Comparison of ENCODE assay signal across 26 mouse cellular contexts in genomic region chr1:136960428-136961012, GRCm38 (mm10). TPM values are rescaled to one million over a fixed set of nuclear protein-coding genes. Genes with fewer than 3 reads are reported as not detected.
DNase-seq lines count a peak whose midpoint lies in the region; ATAC-seq and TF ChIP-seq lines count a peak whose summit lies in the region.
"Had no signal": no experiment of that assay in that cellular context is flagged by ENCODE, and none has a peak within 500 bp of the region (broad histone marks: within the 10 kb centered on the region; RNA-seq: fewer than 3 reads in every experiment).

Gene Nr5a2, minus strand, starts transcription at chr1:136960448.

- DNase-seq in ES-E14 (ENCODE audit: low read depth, low spot score): no peak
- DNase-seq in intestine, embryonic 14.5 days (ENCODE audit: low spot score): no peak
- DNase-seq in layer of hippocampus, postnatal 36 days: no peak
- no peak for DNase-seq in layer of hippocampus, adult 9-11 months
- no peak for DNase-seq in kidney, postnatal 36 days
- DNase-seq: adrenal gland, postnatal 25 days; cerebellum, adult 9-10 months; heart, postnatal 36 days; lung, embryonic 14.5 days; thymus, adult 2 months; thymus, postnatal 4 days had no signal

- H3K4me2 ChIP-seq in intestine, embryonic 14.5 days (ENCODE audit: low read length): peak within 1 kb of the TSS; percentile 39
- peak within 1 kb of the TSS; percentile 43 for H3K4me2 ChIP-seq in liver, embryonic 12.5 days
- H3K4me2 ChIP-seq: heart, embryonic 15.5 days; lung, embryonic 14.5 days had no signal

- H3K9ac ChIP-seq in ES-E14 (ENCODE audit: insufficient read depth, low read depth, low read length, poor library complexity, severe bottlenecking): no peak within 1 kb of the TSS
- peak within 1 kb of the TSS; percentile 23 for H3K9ac ChIP-seq in intestine, embryonic 14.5 days (ENCODE audit: low read length)
- H3K9ac ChIP-seq in liver, embryonic 12.5 days: no peak within 1 kb of the TSS; the same call in 1 of the 2 replicates
- H3K9ac ChIP-seq: heart, embryonic 15.5 days; hindbrain, embryonic 14.5 days; kidney, embryonic 15.5 days; limb, embryonic 12.5 days; lung, embryonic 14.5 days; midbrain, embryonic 13.5 days had no signal

- ATAC-seq in intestine, embryonic 14.5 days (replicated peaks; ENCODE audit: low FRiP score, low TSS enrichment, low read depth): peak; percentile 92
- ATAC-seq in liver, embryonic 12.5 days: peak; percentile 68
- ATAC-seq: forebrain, embryonic 14.5 days; inflammation-experienced regulatory T-cells, adult 6 months; midbrain, embryonic 13.5 days had no signal

- no peaks in the 10 kb centered on the region for H3K9me3 ChIP-seq in ES-E14 (ENCODE audit: control insufficient read depth, insufficient read depth, low read depth, low read length)
- no peaks in the 10 kb centered on the region for H3K9me3 ChIP-seq in intestine, embryonic 14.5 days (ENCODE audit: control insufficient read depth, low read length)
- H3K9me3 ChIP-seq in liver, embryonic 12.5 days (replicated peaks): no peaks in the 10 kb centered on the region
- H3K9me3 ChIP-seq: embryonic facial prominence, embryonic 10.5 days; heart, embryonic 15.5 days; kidney, embryonic 15.5 days; limb, embryonic 12.5 days; midbrain, embryonic 13.5 days had no signal

- H3K36me3 ChIP-seq in ES-E14 (ENCODE audit: control insufficient read depth, insufficient read depth, low read length, poor library complexity, severe bottlenecking): no peaks in the 10 kb centered on the region
- H3K36me3 ChIP-seq in intestine, embryonic 14.5 days (ENCODE audit: control insufficient read depth, insufficient read depth, low read length): no peaks in the 10 kb centered on the region
- H3K36me3 ChIP-seq in liver, embryonic 12.5 days: no peaks in the 10 kb centered on the region
- no peaks in the 10 kb centered on the region for H3K36me3 ChIP-seq in small intestine, adult 2 months (ENCODE audit: control insufficient read depth, insufficient read depth, low read length)
- H3K36me3 ChIP-seq: embryonic facial prominence, embryonic 10.5 days; heart, embryonic 15.5 days; kidney, embryonic 15.5 days; limb, embryonic 12.5 days; midbrain, embryonic 13.5 days had no signal

- in situ Hi-C loops in ES-E14 (cut with MboI; ENCODE audit: low sequenced_read_pairs in 2 of 2, unreplicated experiment in 2 of 2): no loop called here

- H3K4me3 ChIP-seq in ES-E14 (ENCODE audit: insufficient read depth in 1 of 2, low read depth in 1 of 2, low read length in 2 of 2, poor library complexity in 1 of 2, severe bottlenecking in 1 of 2): no peak within 1 kb of the TSS
- H3K4me3 ChIP-seq in intestine, embryonic 14.5 days (ENCODE audit: low read depth, low read length): peak within 1 kb of the TSS; percentile 29
- peak within 1 kb of the TSS; percentile 32 for H3K4me3 ChIP-seq in liver, embryonic 12.5 days
- peak within 1 kb of the TSS; percentile 39; the same call in 1 of the 2 replicates for H3K4me3 ChIP-seq in small intestine, adult 2 months (ENCODE audit: low read depth, low read length)
- H3K4me3 ChIP-seq: heart, embryonic 15.5 days; kidney, embryonic 15.5 days; midbrain, embryonic 13.5 days had no signal

- 44% methylated on average over 4 of the region's 4 CpGs for WGBS in intestine, embryonic 14.5 days
- WGBS in liver, embryonic 12.5 days (ENCODE audit: insufficient replicate concordance): 34% methylated on average over 4 of the region's 4 CpGs
- 20% methylated on average over 4 of the region's 4 CpGs for WGBS in small intestine, adult 2 months

- no peak for TF ChIP-seq POLR2A in small intestine, adult 2 months (IDR thresholded peaks at IDR 0.05; ENCODE audit: low read depth, low read length)

- H3K4me1 ChIP-seq in ES-E14 (ENCODE audit: control insufficient read depth in 2 of 2, insufficient read depth in 2 of 2, low read length in 2 of 2, poor library complexity in 1 of 2): peaks cover 4 to 6% of the 10 kb centered on the region in 2 experiments; a peak in 1 of 4 replicates
- H3K4me1 ChIP-seq in intestine, embryonic 14.5 days (replicated peaks; ENCODE audit: control insufficient read depth, insufficient read depth, low read length): 0 out of 2 replicates have a peak, but pooled peaks cover 3% of the 10 kb centered on the region
- no peaks in the 10 kb centered on the region for H3K4me1 ChIP-seq in liver, embryonic 12.5 days
- H3K4me1 ChIP-seq in small intestine, adult 2 months (ENCODE audit: control insufficient read depth, insufficient read depth, insufficient read length, low read length): peaks cover 2% of the 10 kb centered on the region

- peaks cover 6% of the 10 kb centered on the region; the same call in 1 of the 2 replicates for H3K27me3 ChIP-seq in intestine, embryonic 14.5 days (replicated peaks; ENCODE audit: control insufficient read depth, insufficient read depth, low read length)
- peaks cover 41% of the 10 kb centered on the region for H3K27me3 ChIP-seq in liver, embryonic 12.5 days (replicated peaks)
- H3K27me3 ChIP-seq in small intestine, adult 2 months (ENCODE audit: control insufficient read depth, insufficient read depth, low read length): no peaks in the 10 kb centered on the region

- H3K27ac ChIP-seq in ES-E14 (ENCODE audit: insufficient read depth, low read depth, low read length, poor library complexity, severe bottlenecking): no peak within 1 kb of the TSS
- H3K27ac ChIP-seq in intestine, embryonic 14.5 days (ENCODE audit: low read depth): peak within 1 kb of the TSS; percentile 44
- peak within 1 kb of the TSS; percentile 71 for H3K27ac ChIP-seq in liver, embryonic 12.5 days
- H3K27ac ChIP-seq in small intestine, adult 2 months (ENCODE audit: insufficient read depth, low read depth, low read length): peak within 1 kb of the TSS; percentile 91
- H3K27ac ChIP-seq: embryonic facial prominence, embryonic 10.5 days; heart, embryonic 15.5 days; hindbrain, embryonic 14.5 days; kidney, embryonic 15.5 days; limb, embryonic 12.5 days; midbrain, embryonic 13.5 days had no signal

- TF ChIP-seq CTCF in small intestine, adult 2 months (IDR thresholded peaks at IDR 0.05; ENCODE audit: extremely low read depth, insufficient read length, insufficient replicate concordance, low read depth, low read length): no peak

TF ChIP-seq in ES-E14, 5 proteins besides CTCF, POLR2A, EP300 and RAD21:
- TF ChIP-seq CHD2 (IDR thresholded peaks at IDR 0.05; ENCODE audit: low read depth, low read length): no peak
- no peak for TF ChIP-seq ZNF384 (IDR thresholded peaks at IDR 0.05; ENCODE audit: low read depth, low read length)
- TF ChIP-seq MAFK (IDR thresholded peaks at IDR 0.05; ENCODE audit: insufficient read depth, low read depth, low read length): no peak
- TF ChIP-seq ZC3H11A (IDR thresholded peaks at IDR 0.05; ENCODE audit: borderline replicate concordance, low read depth, low read length): no peak
- no peak for TF ChIP-seq HCFC1 (IDR thresholded peaks at IDR 0.05; ENCODE audit: borderline replicate concordance, insufficient read depth, low read length)

RNA-seq across cellular contexts. Expression of gene Nr5a2, which starts in this region (rescaled TPM):
- total RNA-seq in ES-E14 (2012; rRNA removed): 24.6 and 35.4 TPM in 2 replicates
- 7.3 and 10.0 TPM in 2 replicates for polyA plus RNA-seq in intestine, embryonic 14.5 days (2014; fragmentation: Nextera tagmentation; extraction: Ambion mirVana)
- 3.0 and 4.0 TPM in 2 replicates for polyA plus RNA-seq in liver, embryonic 12.5 days (2016; fragmentation: Nextera tagmentation; extraction: Ambion mirVana)
- 4.7 and 9.4 TPM in 2 replicates for polyA plus RNA-seq in small intestine, adult 2 months (2012; rRNA removed)
- not detected for total RNA-seq in layer of hippocampus, postnatal 36 days (2021)
- total RNA-seq: layer of hippocampus, adult 18-20 months; layer of hippocampus, postnatal 25 days; megakaryocyte, adult 5-6 weeks had no signal
- polyA plus RNA-seq: C2C12; cortical plate, adult 2 months; inflammation-experienced regulatory T-cells, adult 6 months had no signal

Comparison
In these comparisons a context has a peak if more than half of its experiments do, and no peak if none do; other contexts are left out.
1. RNA of gene Nr5a2 (total RNA-seq): 24.6 to 35.4 TPM in ES-E14; not detected in layer of hippocampus, postnatal 36 days; every median in the first group is over 10 times any median in the second.
2. H3K4me3 ChIP-seq: peak in intestine, embryonic 14.5 days (single experiment), liver, embryonic 12.5 days (single experiment) and small intestine, adult 2 months (single experiment); none in ES-E14 (0 of 2).